Mouse (Mus musculus) embryonic fibroblast, embryonic 13.5 days (primary cell): Measurements from ENCODE around the gene Endov.

ENCODE experiments used
- CTCF ChIP-seq: IDR thresholded peaks from 2 replicates; pipeline ENCODE4 v1.5.1; 2011; ENCODE audit warnings: mild to moderate bottlenecking, control low read depth, low read length, moderate library complexity, borderline replicate concordance; ENCODE audit not compliant: insufficient read depth
- POLR2A ChIP-seq: IDR thresholded peaks from 2 replicates; pipeline ENCODE4 v1.6.1; 2011; ENCODE audit warnings: low read depth, mild to moderate bottlenecking, control low read depth, low read length, moderate library complexity

GRCm38 (mm10) chr11:119516677-119517361 lies 25.7 kb downstream of the Endov start:
- no peak for TF ChIP-seq POLR2A
- TF ChIP-seq CTCF: peak; percentile 23; the same call in 1 of the 2 replicates
